Mouse (Mus musculus): ENCODE data around the gene Usp35. TPM values are rescaled to one million over a fixed set of nuclear protein-coding genes. Genes with fewer than 3 reads are reported as not detected.

Gene Usp35
- 15.9 and 16.4 TPM in 2 replicates for polyA plus RNA-seq (2012; rRNA removed)

GRCm38 (mm10) chr7:97331726-97332666, at the start of gene Usp35, which contains the start of gene Kctd21:
Gene Usp35 (minus strand): TSS chr7:97332020.
Gene Kctd21 (plus strand): TSS chr7:97332327.
- Histone ChIP-seq H3K4me1 (ENCODE audit: control insufficient read depth, insufficient read depth, low read length) (no peaks in the 10 kb centered on the region; the same call in 1 of the 2 replicates), H3K27ac (ENCODE audit: insufficient read depth, low read length) (peak within 1 kb of the TSS; percentile 47), H3K4me3 (ENCODE audit: insufficient read depth, low read length) (peak within 1 kb of the TSS; percentile 92)
- no peak; the same call in 1 of the 2 replicates for TF ChIP-seq POLR2A (IDR thresholded peaks at IDR 0.05; ENCODE audit: extremely low read depth, insufficient read depth, low read length)
- TF ChIP-seq CTCF (IDR thresholded peaks at IDR 0.05; ENCODE audit: extremely low read depth, insufficient read depth, low read length): no peak

- H3K4me1 ChIP-seq (ENCODE audit: control insufficient read depth, insufficient read depth, low read length): no peaks in the 10 kb centered on the region
- no peak overlapping the region for H3K4me3 ChIP-seq (ENCODE audit: insufficient read depth, low read length)
- no peak for TF ChIP-seq CTCF (IDR thresholded peaks at IDR 0.05; ENCODE audit: extremely low read depth, insufficient read depth, low read length)
- TF ChIP-seq POLR2A (IDR thresholded peaks at IDR 0.05; ENCODE audit: extremely low read depth, insufficient read depth, low read length): no peak
- no peak overlapping the region for H3K27ac ChIP-seq (ENCODE audit: insufficient read depth, low read length)
Measured at GRCm38 (mm10) chr7:97380500-97381123, 48.8 kb upstream of the Usp35 start.

GRCm38 (mm10) chr7:97379304-97379703, 47.5 kb upstream of the Usp35 start:
- H3K27ac ChIP-seq (ENCODE audit: insufficient read depth, low read length): no peak overlapping the region
- no peaks in the 10 kb centered on the region for H3K4me1 ChIP-seq (ENCODE audit: control insufficient read depth, insufficient read depth, low read length)
- H3K4me3 ChIP-seq (ENCODE audit: insufficient read depth, low read length): no peak overlapping the region
- no peak for TF ChIP-seq POLR2A (IDR thresholded peaks at IDR 0.05; ENCODE audit: extremely low read depth, insufficient read depth, low read length)
- no peak for TF ChIP-seq CTCF (IDR thresholded peaks at IDR 0.05; ENCODE audit: extremely low read depth, insufficient read depth, low read length)

GRCm38 (mm10) chr7:97375906-97376305, 44.1 kb upstream of the Usp35 start:
- Histone ChIP-seq H3K4me3 (ENCODE audit: insufficient read depth, low read length) (no peak overlapping the region), H3K27ac (ENCODE audit: insufficient read depth, low read length) (no peak overlapping the region), H3K4me1 (ENCODE audit: control insufficient read depth, insufficient read depth, low read length) (no peaks in the 10 kb centered on the region)
- TF ChIP-seq POLR2A (IDR thresholded peaks at IDR 0.05; ENCODE audit: extremely low read depth, insufficient read depth, low read length) (no peak), CTCF (IDR thresholded peaks at IDR 0.05; ENCODE audit: extremely low read depth, insufficient read depth, low read length) (no peak)

- TF ChIP-seq POLR2A (IDR thresholded peaks at IDR 0.05; ENCODE audit: extremely low read depth, insufficient read depth, low read length): no peak
- TF ChIP-seq CTCF (IDR thresholded peaks at IDR 0.05; ENCODE audit: extremely low read depth, insufficient read depth, low read length): no peak
- H3K4me3 ChIP-seq (ENCODE audit: insufficient read depth, low read length): no peak overlapping the region
- H3K27ac ChIP-seq (ENCODE audit: insufficient read depth, low read length): no peak overlapping the region
- no peaks in the 10 kb centered on the region for H3K4me1 ChIP-seq (ENCODE audit: control insufficient read depth, insufficient read depth, low read length)
Measured at GRCm38 (mm10) chr7:97375101-97375500, 43.3 kb upstream of the Usp35 start.

- Histone ChIP-seq H3K27ac (ENCODE audit: insufficient read depth, low read length) (no peak overlapping the region), H3K4me3 (ENCODE audit: insufficient read depth, low read length) (no peak overlapping the region), H3K4me1 (ENCODE audit: control insufficient read depth, insufficient read depth, low read length) (no peaks in the 10 kb centered on the region)
- TF ChIP-seq POLR2A (IDR thresholded peaks at IDR 0.05; ENCODE audit: extremely low read depth, insufficient read depth, low read length) (no peak), CTCF (IDR thresholded peaks at IDR 0.05; ENCODE audit: extremely low read depth, insufficient read depth, low read length) (no peak)
Measured at GRCm38 (mm10) chr7:97365887-97366286, 34.1 kb upstream of the Usp35 start.

GRCm38 (mm10) chr7:97361467-97361866, 29.6 kb upstream of the Usp35 start:
- Histone ChIP-seq H3K4me3 (ENCODE audit: insufficient read depth, low read length) (no peak overlapping the region), H3K4me1 (ENCODE audit: control insufficient read depth, insufficient read depth, low read length) (no peaks in the 10 kb centered on the region), H3K27ac (ENCODE audit: insufficient read depth, low read length) (no peak overlapping the region)
- TF ChIP-seq CTCF (IDR thresholded peaks at IDR 0.05; ENCODE audit: extremely low read depth, insufficient read depth, low read length) (peak; percentile 51), POLR2A (IDR thresholded peaks at IDR 0.05; ENCODE audit: extremely low read depth, insufficient read depth, low read length) (no peak)

- H3K27ac ChIP-seq (ENCODE audit: insufficient read depth, low read length): no peak overlapping the region
- TF ChIP-seq CTCF (IDR thresholded peaks at IDR 0.05; ENCODE audit: extremely low read depth, insufficient read depth, low read length) (no peak), POLR2A (IDR thresholded peaks at IDR 0.05; ENCODE audit: extremely low read depth, insufficient read depth, low read length) (no peak)
- no peaks in the 10 kb centered on the region for H3K4me1 ChIP-seq (ENCODE audit: control insufficient read depth, insufficient read depth, low read length)
- H3K4me3 ChIP-seq (ENCODE audit: insufficient read depth, low read length): no peak overlapping the region
Measured at GRCm38 (mm10) chr7:97360955-97361354, 29.1 kb upstream of the Usp35 start.

GRCm38 (mm10) chr7:97360166-97360565, 28.3 kb upstream of the Usp35 start:
- TF ChIP-seq CTCF (IDR thresholded peaks at IDR 0.05; ENCODE audit: extremely low read depth, insufficient read depth, low read length): no peak
- TF ChIP-seq POLR2A (IDR thresholded peaks at IDR 0.05; ENCODE audit: extremely low read depth, insufficient read depth, low read length): no peak
- Histone ChIP-seq H3K4me3 (ENCODE audit: insufficient read depth, low read length) (no peak overlapping the region), H3K27ac (ENCODE audit: insufficient read depth, low read length) (no peak overlapping the region), H3K4me1 (ENCODE audit: control insufficient read depth, insufficient read depth, low read length) (no peaks in the 10 kb centered on the region)
